Mouse (Mus musculus) ovary, postnatal 10 days (tissue): ENCODE measurements at regions not wholly inside any gene's neighbourhood (a gene's known extent, or its start where the extent isn't known, plus 50 kb on each side); places are given as distances from the start of the nearest gene placed in this dataset.
A peak's percentile ranks its signal among the peaks of the same experiment; 100 is the strongest.

ENCODE experiments used
- DNase-seq: peaks from one replicate; pipeline ENCODE4 v3.0.0; 2022; ENCODE audit warnings: low spot score

GRCm38 (mm10) chr14:29869930-29870329, 98.2 kb upstream of the Selenok start:
- DNase-seq = no peak

GRCm38 (mm10) chr14:29876668-29877067, 91.4 kb upstream of the Selenok start:
- no peak for DNase-seq

- DNase-seq = no peak
Measured at GRCm38 (mm10) chr14:29877671-29878422, 90.3 kb upstream of the Selenok start.

- no peak for DNase-seq
Measured at GRCm38 (mm10) chr14:29878423-29878800, 89.7 kb upstream of the Selenok start.

GRCm38 (mm10) chr14:29879283-29879682, 88.8 kb upstream of the Selenok start:
- DNase-seq = no peak

GRCm38 (mm10) chr14:29882666-29883344, 85.3 kb upstream of the Selenok start:
- DNase-seq = no peak

GRCm38 (mm10) chr14:29895332-29895988, 72.6 kb upstream of the Selenok start:
- peak; percentile 12 for DNase-seq

- no peak for DNase-seq
Measured at GRCm38 (mm10) chr14:29895989-29896675, 72.0 kb upstream of the Selenok start.

- no peak for DNase-seq
Measured at GRCm38 (mm10) chr14:29900931-29901330, 67.2 kb upstream of the Selenok start.

GRCm38 (mm10) chr14:29903574-29903973, 64.5 kb upstream of the Selenok start:
- DNase-seq = no peak

GRCm38 (mm10) chr14:29904856-29905255, 63.3 kb upstream of the Selenok start:
- DNase-seq = no peak

- no peak for DNase-seq
Measured at GRCm38 (mm10) chr14:29909741-29910140, 58.4 kb upstream of the Selenok start.
